Comparison of ENCODE assay signal across 16 mouse cellular contexts in genomic region chr1:47164417-47164816, GRCm38 (mm10).
DNase-seq lines count a peak whose midpoint lies in the region; ATAC-seq and TF ChIP-seq lines count a peak whose summit lies in the region.
"Had no signal": no experiment of that assay in that cellular context is flagged by ENCODE, and none has a peak within 500 bp of the region (broad histone marks: within the 10 kb centered on the region; RNA-seq: fewer than 3 reads in every experiment).

No protein-coding gene starts in this region.

- H3K36me3 ChIP-seq in intestine, embryonic 14.5 days (ENCODE audit: control insufficient read depth, insufficient read depth, low read length), result no peaks in the 10 kb centered on the region
- H3K36me3 ChIP-seq in intestine, embryonic 16.5 days (ENCODE audit: control insufficient read depth, insufficient read depth, low read length), result no peaks in the 10 kb centered on the region
- no peaks in the 10 kb centered on the region for H3K36me3 ChIP-seq in midbrain, postnatal 0 days (ENCODE audit: insufficient read depth, low read length)
- H3K36me3 ChIP-seq: heart, embryonic 10.5 days had no signal

- TF ChIP-seq POLR2A in brain, embryonic 14.5 days (IDR thresholded peaks at IDR 0.05; ENCODE audit: borderline replicate concordance, extremely low read depth, insufficient read depth, insufficient read length, poor library complexity, severe bottlenecking), result no peak

- H3K4me1 ChIP-seq in intestine, embryonic 14.5 days (replicated peaks; ENCODE audit: control insufficient read depth, insufficient read depth, low read length), result no peaks in the 10 kb centered on the region
- no peaks in the 10 kb centered on the region for H3K4me1 ChIP-seq in intestine, embryonic 16.5 days (ENCODE audit: control insufficient read depth, insufficient read depth, low read length)
- H3K4me1 ChIP-seq in midbrain, postnatal 0 days (ENCODE audit: insufficient read depth, low read length), result no peaks in the 10 kb centered on the region
- H3K4me1 ChIP-seq: heart, embryonic 10.5 days had no signal

- H3K27me3 ChIP-seq in intestine, embryonic 14.5 days (replicated peaks; ENCODE audit: control insufficient read depth, insufficient read depth, low read length), result no peaks in the 10 kb centered on the region
- H3K27me3 ChIP-seq in intestine, embryonic 16.5 days (replicated peaks; ENCODE audit: control insufficient read depth, insufficient read depth, low read length), result no peaks in the 10 kb centered on the region
- H3K27me3 ChIP-seq in midbrain, postnatal 0 days (ENCODE audit: insufficient read depth, low read length), result no peaks in the 10 kb centered on the region

- no peak overlapping the region for H3K4me3 ChIP-seq in intestine, embryonic 14.5 days (ENCODE audit: low read depth, low read length)
- no peak overlapping the region for H3K4me3 ChIP-seq in intestine, embryonic 16.5 days (ENCODE audit: low read length)
- no peak overlapping the region for H3K4me3 ChIP-seq in midbrain, postnatal 0 days (ENCODE audit: low read depth, low read length)
- H3K4me3 ChIP-seq: heart, embryonic 10.5 days had no signal

- H3K4me2 ChIP-seq in intestine, embryonic 14.5 days (ENCODE audit: low read length), result no peak overlapping the region
- H3K4me2 ChIP-seq in intestine, embryonic 16.5 days (ENCODE audit: low read depth, low read length), result no peak overlapping the region
- no peak overlapping the region for H3K4me2 ChIP-seq in midbrain, postnatal 0 days (ENCODE audit: low read depth, low read length, poor library complexity, severe bottlenecking)

- H3K27ac ChIP-seq in intestine, embryonic 14.5 days (ENCODE audit: low read depth), result no peak overlapping the region
- no peak overlapping the region for H3K27ac ChIP-seq in intestine, embryonic 16.5 days (ENCODE audit: low read length)
- H3K27ac ChIP-seq in midbrain, postnatal 0 days (ENCODE audit: low read depth, low read length), result no peak overlapping the region
- H3K27ac ChIP-seq: heart, embryonic 10.5 days had no signal

- 0 out of 2 replicates have a peak, but pooled peaks have one; percentile 12 for ATAC-seq in intestine, embryonic 14.5 days (replicated peaks; ENCODE audit: low FRiP score, low TSS enrichment, low read depth)
- ATAC-seq in intestine, embryonic 16.5 days, result no peak
- ATAC-seq in midbrain, postnatal 0 days (ENCODE audit: low FRiP score), result no peak

- no peaks in the 10 kb centered on the region for H3K9me3 ChIP-seq in intestine, embryonic 14.5 days (ENCODE audit: control insufficient read depth, low read length)
- H3K9me3 ChIP-seq in intestine, embryonic 16.5 days (ENCODE audit: control insufficient read depth, low read length), result no peaks in the 10 kb centered on the region
- H3K9me3 ChIP-seq in midbrain, postnatal 0 days (ENCODE audit: low read length), result no peaks in the 10 kb centered on the region
- H3K9me3 ChIP-seq: heart, embryonic 10.5 days had no signal

- TF ChIP-seq CTCF in brain, embryonic 14.5 days (IDR thresholded peaks at IDR 0.05; ENCODE audit: borderline replicate concordance, extremely low read depth, insufficient read depth, insufficient read length), result no peak
- TF ChIP-seq CTCF in midbrain, postnatal 0 days (IDR thresholded peaks at IDR 0.05), result no peak

- intact Hi-C loops in gastrocnemius, postnatal 14 days (cut with DNase I; ENCODE audit: low total_unique reads), result no loop called here

- DNase-seq in intestine, embryonic 14.5 days (ENCODE audit: low spot score), result no peak
- DNase-seq in brain, embryonic 14.5 days (ENCODE audit: low read depth), result peak; percentile 25
- peak; percentile 43 for DNase-seq in forelimb bud, embryonic 11.5 days (ENCODE audit: low read depth, low spot score)
- DNase-seq in midbrain, postnatal 0 days (ENCODE audit: low spot score), result peak; percentile 3
- no peak for DNase-seq in gastrocnemius, postnatal 14 days
- DNase-seq in spleen, postnatal 36 days (ENCODE audit: low spot score in 2 of 2), result no peak
- no peak for DNase-seq in frontal cortex, postnatal 36 days (ENCODE audit: low spot score in 2 of 2)
- DNase-seq: cerebellum, postnatal 10 days; gastrocnemius, postnatal 10 days; heart, postnatal 10 days; kidney, adult 9 months; layer of hippocampus, postnatal 36 days; lung, postnatal 14 days; thymus, postnatal 4 days had no signal

- WGBS in intestine, embryonic 14.5 days, result 54% methylated on average over 3 of the region's 3 CpGs
- WGBS in intestine, embryonic 16.5 days, result 62% methylated on average over 3 of the region's 3 CpGs
- 71% methylated on average over 3 of the region's 3 CpGs for WGBS in midbrain, postnatal 0 days

- no peak overlapping the region for H3K9ac ChIP-seq in intestine, embryonic 14.5 days (ENCODE audit: low read length)
- H3K9ac ChIP-seq in intestine, embryonic 16.5 days (ENCODE audit: low read depth, low read length), result no peak overlapping the region
- no peak overlapping the region for H3K9ac ChIP-seq in midbrain, postnatal 0 days (replicated peaks; ENCODE audit: low read length, poor library complexity, severe bottlenecking)

Comparison
In these comparisons a context has a peak if more than half of its experiments do, and no peak if none do; other contexts are left out.
1. DNase-seq: peak in brain, embryonic 14.5 days (single experiment), forelimb bud, embryonic 11.5 days (single experiment) and midbrain, postnatal 0 days (single experiment); none in intestine, embryonic 14.5 days (single experiment), gastrocnemius, postnatal 14 days (single experiment), spleen, postnatal 36 days (0 of 2) and frontal cortex, postnatal 36 days (0 of 2).